25 mouse cellular contexts compared by ENCODE assay signal in the genomic region with DNA sequence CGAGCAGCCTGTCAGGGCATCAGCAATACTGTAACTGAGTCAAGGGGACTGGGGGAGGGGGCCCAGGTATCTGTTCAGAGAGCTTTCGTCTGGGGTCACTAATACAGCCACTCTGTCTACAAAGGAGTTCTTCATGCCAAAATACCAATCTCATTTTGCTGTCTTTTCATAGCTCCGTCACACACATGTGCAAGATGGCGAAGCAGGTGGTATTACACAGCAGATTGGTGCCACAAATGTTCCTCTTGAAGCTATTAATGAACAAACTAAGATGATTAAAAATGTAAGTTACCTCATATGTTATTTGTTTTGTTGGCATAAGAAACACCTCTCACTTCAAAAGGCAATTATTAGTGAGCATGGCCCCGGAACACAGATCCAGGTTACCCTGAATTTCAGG.
"Had no signal": no experiment of that assay in that cellular context is flagged by ENCODE, and none has a peak within 500 bp of the region (broad histone marks: within the 10 kb centered on the region; RNA-seq: fewer than 3 reads in every experiment).

No protein-coding gene starts in this region.

- ATAC-seq: intestine, embryonic 15.5 days; liver, embryonic 12.5 days; midbrain, embryonic 15.5 days had no signal

- H3K4me3 ChIP-seq: intestine, embryonic 15.5 days; kidney, embryonic 15.5 days; limb, embryonic 12.5 days; limb, embryonic 15.5 days; liver, embryonic 12.5 days; liver, embryonic 15.5 days; lung, embryonic 15.5 days; megakaryocyte, embryonic 14.5 days; midbrain, embryonic 12.5 days; midbrain, embryonic 15.5 days; myocyte; neural tube, embryonic 13.5 days; stomach, embryonic 15.5 days had no signal

- H3K9ac ChIP-seq: intestine, embryonic 15.5 days; kidney, embryonic 15.5 days; limb, embryonic 12.5 days; limb, embryonic 15.5 days; liver, embryonic 12.5 days; liver, embryonic 15.5 days; lung, embryonic 15.5 days; midbrain, embryonic 12.5 days; midbrain, embryonic 15.5 days; neural tube, embryonic 13.5 days; stomach, embryonic 15.5 days had no signal

- H3K27me3 ChIP-seq: intestine, embryonic 15.5 days; kidney, embryonic 15.5 days; limb, embryonic 12.5 days; limb, embryonic 15.5 days; liver, embryonic 12.5 days; liver, embryonic 15.5 days; lung, embryonic 15.5 days; megakaryocyte, embryonic 14.5 days; midbrain, embryonic 12.5 days; midbrain, embryonic 15.5 days; neural tube, embryonic 13.5 days; stomach, embryonic 15.5 days had no signal

- H3K27ac ChIP-seq: intestine, embryonic 15.5 days; kidney, embryonic 15.5 days; limb, embryonic 12.5 days; limb, embryonic 15.5 days; liver, embryonic 12.5 days; liver, embryonic 15.5 days; lung, embryonic 15.5 days; midbrain, embryonic 12.5 days; midbrain, embryonic 15.5 days; neural tube, embryonic 13.5 days; stomach, embryonic 15.5 days had no signal

- H3K9me3 ChIP-seq: intestine, embryonic 15.5 days; kidney, embryonic 15.5 days; limb, embryonic 12.5 days; limb, embryonic 15.5 days; liver, embryonic 12.5 days; liver, embryonic 15.5 days; lung, embryonic 15.5 days; megakaryocyte, embryonic 14.5 days; midbrain, embryonic 12.5 days; neural tube, embryonic 13.5 days; stomach, embryonic 15.5 days had no signal

- DNase-seq: kidney, adult 11 months; kidney, adult 8-10 months; kidney, postnatal 10 days; kidney, postnatal 36 days; left cerebral cortex, postnatal 4 days; lung, adult 18-20 months; lung, postnatal 10 days; lung, postnatal 36 days; retina, postnatal 1 day; right cerebral cortex, postnatal 25 days; spleen, adult 18-20 months; thymus, postnatal 25 days had no signal

- H3K4me2 ChIP-seq: intestine, embryonic 15.5 days; kidney, embryonic 15.5 days; limb, embryonic 12.5 days; limb, embryonic 15.5 days; liver, embryonic 12.5 days; liver, embryonic 15.5 days; lung, embryonic 15.5 days; midbrain, embryonic 12.5 days; midbrain, embryonic 15.5 days; neural tube, embryonic 13.5 days; stomach, embryonic 15.5 days had no signal

- H3K4me1 ChIP-seq: intestine, embryonic 15.5 days; kidney, embryonic 15.5 days; limb, embryonic 12.5 days; limb, embryonic 15.5 days; liver, embryonic 12.5 days; liver, embryonic 15.5 days; lung, embryonic 15.5 days; midbrain, embryonic 12.5 days; midbrain, embryonic 15.5 days; neural tube, embryonic 13.5 days; stomach, embryonic 15.5 days had no signal
